21 mouse cellular contexts compared by ENCODE assay signal in the genomic region with DNA sequence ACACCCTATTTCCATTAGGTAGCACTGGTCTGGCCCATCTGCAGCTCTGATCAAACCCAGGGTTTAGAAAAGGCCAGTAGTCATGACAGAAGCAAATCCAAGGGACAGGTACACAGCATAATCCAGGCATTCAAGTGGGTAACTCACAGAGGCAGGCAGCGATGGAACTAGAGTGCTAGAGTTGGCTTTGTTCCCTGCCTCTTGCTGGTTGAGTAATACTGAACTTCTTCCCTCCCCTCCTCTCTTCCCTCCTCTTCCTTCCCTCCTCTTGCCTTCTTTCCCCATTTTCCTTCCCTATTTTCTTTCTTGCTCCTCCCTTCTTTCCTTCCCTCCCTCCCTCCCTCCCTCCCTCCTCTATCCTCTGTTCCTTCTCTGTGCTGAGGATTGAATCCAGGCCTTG.
A peak's percentile ranks its signal among the peaks of the same experiment; 100 is the strongest.
DNase-seq lines count a peak whose midpoint lies in the region; ATAC-seq lines count a peak whose summit lies in the region.
"Had no signal": no experiment of that assay in that cellular context is flagged by ENCODE, and none has a peak within 500 bp of the region (broad histone marks: within the 10 kb centered on the region; RNA-seq: fewer than 3 reads in every experiment).

No protein-coding gene starts in this region.

- H3K4me3 ChIP-seq in brown adipose tissue, adult 24 weeks (ENCODE audit: insufficient read depth, low read depth, low read length) = no peak overlapping the region
- H3K4me3 ChIP-seq: embryonic facial prominence, embryonic 12.5 days; embryonic facial prominence, embryonic 15.5 days; hindbrain, embryonic 10.5 days; hindbrain, embryonic 13.5 days had no signal

- intact Hi-C loops in heart, postnatal 36 days (cut with DNase I) = loop anchor here (5.0 kb wide), 1 partner anchor 34 kb away; no protein-coding TSS in a partner anchor

- H3K27ac ChIP-seq in brown adipose tissue, adult 24 weeks (replicated peaks; ENCODE audit: low read depth, low read length) = 0 out of 2 replicates have a peak overlapping the region, but pooled peaks have one; percentile 39
- H3K27ac ChIP-seq: embryonic facial prominence, embryonic 12.5 days; embryonic facial prominence, embryonic 15.5 days; hindbrain, embryonic 10.5 days; hindbrain, embryonic 13.5 days had no signal

- H3K4me1 ChIP-seq in brown adipose tissue, adult 24 weeks (ENCODE audit: control insufficient read depth, insufficient read depth, insufficient read length, low read length) = peaks cover 7% of the 10 kb centered on the region; the same call in 1 of the 2 replicates
- H3K4me1 ChIP-seq: embryonic facial prominence, embryonic 12.5 days; hindbrain, embryonic 10.5 days; hindbrain, embryonic 13.5 days had no signal

- ATAC-seq in cerebellum, adult (ENCODE audit: insufficient number of reproducible peaks, low FRiP score, low TSS enrichment) = no peak
- ATAC-seq: forebrain, embryonic 14.5 days; hindbrain, embryonic 16.5 days; Patski had no signal

- DNase-seq in heart, adult 11 months = peak; percentile 29
- DNase-seq in heart, postnatal 36 days = no peak
- DNase-seq in lung, postnatal 14 days = peak; percentile 25
- DNase-seq in lung, postnatal 25 days (ENCODE audit: low spot score) = no peak
- DNase-seq in right cerebral cortex, adult 2 months (ENCODE audit: low spot score in 2 of 2) = no peak
- DNase-seq: adrenal gland, adult 2 months; adrenal gland, postnatal 14 days; cerebellum, adult 11 months; cerebellum, adult 2 months; cerebellum, adult 9-11 months; cerebellum, postnatal 25 days; gastrocnemius, postnatal 25 days had no signal

Comparison
In these comparisons a context has a peak if more than half of its experiments do, and no peak if none do; other contexts are left out.
1. DNase-seq: peak in heart, adult 11 months (single experiment) and lung, postnatal 14 days (single experiment); none in heart, postnatal 36 days (0 of 2), lung, postnatal 25 days (single experiment) and right cerebral cortex, adult 2 months (0 of 2).